Mouse (Mus musculus) cerebellum, adult 2 months (tissue): ENCODE data around the gene Ndufs3.

Source experiments
- CTCF ChIP-seq: fragments of 200-500 bp; IDR thresholded peaks from 2 replicates; pipeline ENCODE4 v1.5.1; 2011; ENCODE audit warnings: low read depth, mild to moderate bottlenecking, control low read depth, low read length, moderate library complexity, borderline replicate concordance; ENCODE audit not compliant: insufficient read depth
- POLR2A ChIP-seq: fragments of 200-500 bp; IDR thresholded peaks from 2 replicates; pipeline ENCODE4 v1.6.1; 2011; ENCODE audit warnings: low read length, control low read depth, borderline replicate concordance; ENCODE audit not compliant: insufficient read depth

GRCm38 (mm10) chr2:90931829-90932228 lies 27.2 kb upstream of the Ndufs3 start:
- TF ChIP-seq CTCF (no peak), POLR2A (no peak)
